Mouse (Mus musculus) layer of hippocampus, adult 9-10 months (tissue): ENCODE results near the gene Trp53inp2.

Experiments
- DNase-seq: peaks from one replicate; pipeline ENCODE4 v3.0.0; 2022; ENCODE audit warnings: low spot score

The Trp53inp2 gene

DNA sequence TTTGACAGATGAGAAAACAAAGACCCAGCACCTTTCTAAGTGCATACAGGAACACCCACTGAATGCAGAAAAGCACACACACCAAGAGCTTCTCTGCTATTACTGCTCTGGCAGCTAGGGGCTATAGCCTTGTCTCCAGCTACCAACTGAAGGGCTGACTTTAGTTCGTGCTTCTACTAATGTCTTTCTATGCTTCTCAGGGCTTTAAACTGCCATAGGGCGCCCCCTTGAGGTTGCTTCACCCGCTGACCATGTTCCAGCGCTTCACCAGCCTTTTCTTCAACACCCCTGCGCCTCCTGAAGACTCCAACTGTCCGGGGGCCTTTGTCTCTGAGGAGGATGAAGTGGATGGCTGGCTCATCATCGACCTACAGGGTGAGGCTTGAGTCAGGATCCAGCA lies 4.2 kb downstream of the Trp53inp2 start:
- peak; percentile 83 for DNase-seq

DNA sequence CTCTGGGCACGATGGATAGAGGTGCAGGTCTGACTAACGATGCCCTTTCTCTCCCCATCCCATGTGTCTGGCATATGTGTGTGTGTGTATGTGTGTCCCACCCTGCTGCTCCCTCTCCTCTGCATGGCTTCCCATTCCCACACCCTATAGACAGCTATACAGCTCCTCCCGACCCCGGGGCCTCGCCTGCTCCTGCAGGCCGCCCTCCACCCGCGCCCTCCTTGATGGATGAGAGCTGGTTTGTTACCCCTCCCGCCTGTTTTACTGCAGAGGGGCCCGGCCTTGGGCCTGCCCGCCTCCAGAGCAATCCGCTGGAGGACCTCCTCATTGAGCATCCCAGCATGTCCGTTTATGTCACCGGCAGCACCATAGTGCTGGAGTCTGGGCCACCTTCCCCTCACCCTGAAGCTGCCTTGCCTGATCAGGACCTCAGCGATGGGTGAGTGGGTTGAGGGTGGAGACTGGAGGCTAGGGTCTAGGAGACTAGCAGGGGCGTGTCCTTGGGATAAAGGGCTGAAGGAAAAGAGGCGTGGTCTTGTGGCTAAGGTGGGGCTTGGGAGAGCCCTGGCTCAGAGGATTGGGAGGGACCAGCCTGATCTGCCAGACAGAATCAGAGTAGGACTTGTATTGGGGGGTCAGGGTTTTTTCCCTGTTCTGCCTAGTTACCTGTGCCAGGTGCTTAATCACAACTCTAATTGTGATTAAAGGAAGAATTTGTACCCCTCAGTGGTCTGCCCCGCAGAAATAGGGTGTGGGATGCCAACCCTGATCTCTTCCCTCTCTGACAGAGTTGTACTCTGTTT lies 5.1 kb downstream of the Trp53inp2 start:
- DNase-seq = no peak

DNA sequence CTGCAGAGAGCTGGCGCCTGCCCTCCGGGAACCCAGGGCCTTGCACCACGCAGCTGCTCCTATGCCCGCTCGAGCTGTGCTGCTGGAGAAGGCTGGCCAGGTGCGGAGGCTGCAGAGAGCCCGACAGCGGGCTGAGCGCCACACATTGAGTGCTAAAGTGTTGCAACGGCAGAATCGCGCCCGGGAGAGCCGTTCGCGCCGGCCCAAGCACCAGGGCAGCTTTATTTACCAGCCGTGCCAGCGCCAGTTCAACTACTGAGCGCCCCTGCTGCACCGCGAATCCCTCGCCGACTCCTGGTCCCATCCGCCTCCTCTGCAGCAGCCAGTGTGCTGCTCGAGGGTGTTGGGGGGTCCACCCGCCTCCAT lies 5.7 kb downstream of the Trp53inp2 start:
- DNase-seq = no peak

- DNase-seq = no peak
Observed at GRCm38 (mm10) chr2:155387052-155387451, 6.2 kb downstream of the Trp53inp2 start.

DNA sequence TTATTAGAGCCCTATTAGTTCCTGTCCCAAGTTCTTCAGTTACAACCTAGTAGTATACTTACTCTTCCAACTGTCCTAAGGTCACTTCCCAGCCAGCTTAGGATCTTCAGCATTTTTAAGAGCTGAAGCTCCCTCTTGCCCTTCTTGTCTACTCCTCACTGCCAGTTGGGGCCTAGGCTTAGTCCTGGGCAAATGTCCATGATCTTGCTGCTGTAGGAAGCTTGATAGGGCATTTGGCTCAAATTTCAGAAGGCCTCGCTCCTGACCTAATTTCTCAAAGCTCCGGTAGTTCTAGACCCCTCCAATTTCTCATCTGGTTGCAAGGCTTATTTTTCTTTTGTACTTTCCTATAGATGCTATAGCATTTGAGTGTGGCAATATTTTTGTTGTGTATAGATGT lies 7.7 kb downstream of the Trp53inp2 start:
- no peak for DNase-seq

GRCm38 (mm10) chr2:155394586-155394985 lies 13.7 kb downstream of the Trp53inp2 start:
- DNase-seq = no peak

GRCm38 (mm10) chr2:155400276-155400675 lies 19.4 kb downstream of the Trp53inp2 start:
- no peak for DNase-seq

DNA sequence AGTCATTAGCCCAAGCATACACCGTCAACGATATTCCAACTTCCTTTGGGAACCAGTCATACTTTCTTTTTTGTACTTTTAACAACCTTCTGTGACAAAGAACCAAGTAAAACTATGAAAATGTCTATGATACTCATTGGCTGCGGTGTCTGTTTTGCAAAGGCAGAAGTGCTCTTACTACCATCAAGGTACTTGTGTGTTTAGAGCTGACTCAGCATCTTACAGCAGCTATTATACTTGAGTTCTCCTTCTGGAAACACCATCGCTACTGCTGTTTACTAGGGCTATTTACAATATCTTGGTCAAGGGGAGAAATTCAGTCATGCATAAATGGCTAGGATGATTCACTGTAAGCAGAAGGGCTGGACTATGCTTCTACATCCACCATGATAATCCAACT lies 21.1 kb downstream of the Trp53inp2 start:
- DNase-seq = no peak

GRCm38 (mm10) chr2:155404635-155405034 lies 23.8 kb downstream of the Trp53inp2 start:
- DNase-seq = no peak

DNA sequence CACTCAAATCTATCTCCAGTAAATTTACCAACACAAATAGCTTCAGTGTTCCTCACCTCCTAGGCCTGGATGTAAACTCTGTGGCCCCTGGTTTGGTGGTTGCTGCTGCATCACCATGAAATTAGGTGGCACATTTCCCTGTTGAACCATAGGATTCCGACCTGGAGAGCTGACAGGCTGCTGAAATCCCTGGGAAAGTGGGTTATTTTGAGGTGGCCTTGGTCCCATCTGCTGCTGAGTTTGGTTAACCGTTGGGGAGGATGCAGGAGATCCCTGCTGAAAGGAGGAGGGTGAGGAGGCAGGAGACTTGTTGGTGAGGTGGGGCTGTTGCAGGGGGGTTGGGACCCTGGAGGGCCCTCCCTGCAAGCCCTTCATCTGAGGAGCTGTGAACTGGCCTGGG lies 40.1 kb downstream of the Trp53inp2 start:
- DNase-seq = no peak

DNA sequence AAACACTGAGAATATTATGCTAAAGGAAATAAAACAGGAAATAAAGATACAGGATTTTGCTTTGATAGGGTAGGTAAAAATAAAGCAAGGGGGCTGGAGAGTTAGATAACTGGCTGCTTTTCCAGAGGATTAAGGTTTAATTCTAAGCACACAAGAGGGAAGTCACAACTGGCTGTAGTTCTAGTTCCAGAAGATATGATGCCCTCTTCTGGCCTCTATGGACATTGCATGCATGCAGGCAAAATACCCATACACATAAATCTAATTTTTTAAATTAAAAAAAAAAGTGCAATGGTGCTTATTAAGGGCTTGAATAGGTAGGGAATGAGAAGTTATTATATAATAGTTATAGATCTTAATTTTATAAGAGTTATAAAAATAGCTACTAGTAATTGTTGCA lies 55.6 kb downstream of the Trp53inp2 start:
- no peak for DNase-seq
